Mouse (Mus musculus) kidney, adult 2 months (tissue): ENCODE measurements around the gene Fasn.

Experiments used
- CTCF ChIP-seq: fragments of 200-500 bp; conservative IDR thresholded peaks from 2 replicates; pipeline ENCODE4 v1.5.1; 2011; ENCODE audit warnings: low read depth, mild to moderate bottlenecking, control low read depth, low read length, moderate library complexity, mixed read lengths; ENCODE audit not compliant: insufficient read depth, insufficient read length
- POLR2A ChIP-seq: fragments of 200-500 bp; IDR thresholded peaks from one replicate; pipeline ENCODE4 v1.6.1; 2011; ENCODE audit warnings: low read depth, low read length, control low read depth

GRCm38 (mm10) chr11:120760236-120760635 lies 64.1 kb downstream of the Fasn start:
- no peak for TF ChIP-seq POLR2A
- no peak for TF ChIP-seq CTCF
